Mouse (Mus musculus) neural tube, embryonic 11.5 days (tissue): ENCODE data around the gene Guca2b. TPM values are rescaled to one million over a fixed set of nuclear protein-coding genes. Genes with fewer than 3 reads are reported as not detected.

Experiments used
- ATAC-seq: fragments of 200-750 bp; cut with Nextera tagmentation; 2 replicates; pipeline ENCODE4 v1.8.0; 2017; ENCODE audit warnings: moderate number of reproducible peaks, mild to moderate bottlenecking, moderate TSS enrichment, moderate library complexity; ENCODE audit not compliant: insufficient read depth, low FRiP score, low TSS enrichment
- DNase-seq: peaks from one replicate; pipeline ENCODE4 v3.0.0-alpha.2; 2015; ENCODE audit warnings: low spot score
- H3K27ac ChIP-seq: fragments of 300-500 bp; sonication (generic); 2 replicates; pipeline ENCODE4 v1.5.1; 2014; ENCODE audit warnings: low read depth, mild to moderate bottlenecking, low read length
- H3K27me3 ChIP-seq: fragments of 300-500 bp; sonication (generic); 2 replicates; pipeline ENCODE4 v1.6.1; 2014; ENCODE audit warnings: mild to moderate bottlenecking, low read length, mixed read lengths; ENCODE audit not compliant: control insufficient read depth, insufficient read depth
- H3K36me3 ChIP-seq: fragments of 300-500 bp; sonication (generic); 2 replicates; pipeline ENCODE4 v1.6.1; 2014; ENCODE audit warnings: mild to moderate bottlenecking, low read length, moderate library complexity, mixed read lengths; ENCODE audit not compliant: control insufficient read depth, insufficient read depth
- H3K4me1 ChIP-seq: fragments of 300-500 bp; sonication (generic); 2 replicates; pipeline ENCODE4 v1.6.1; 2014; ENCODE audit warnings: low read length, mixed read lengths; ENCODE audit not compliant: control insufficient read depth, insufficient read depth
- H3K4me2 ChIP-seq: fragments of 300-500 bp; sonication (generic); 2 replicates; pipeline ENCODE4 v1.6.1; 2014; ENCODE audit warnings: low read depth, mild to moderate bottlenecking, moderate library complexity
- H3K4me3 ChIP-seq: fragments of 300-500 bp; sonication (generic); 2 replicates; pipeline ENCODE4 v1.5.1; 2014; ENCODE audit warnings: low read depth, low read length
- H3K9ac ChIP-seq: fragments of 300-500 bp; sonication (generic); 2 replicates; pipeline ENCODE4 v1.6.1; 2014; ENCODE audit warnings: mild to moderate bottlenecking, low read length
- H3K9me3 ChIP-seq: fragments of 300-500 bp; sonication (generic); 2 replicates; pipeline ENCODE4 v1.6.1; 2016; ENCODE audit warnings: low read length; ENCODE audit not compliant: control insufficient read depth
- WGBS: fragments of 180-500 bp; shearing (Covaris S2); extraction: QIAGEN DNeasy Blood & Tissue Kit; methylation state at CpG from one replicate; pipeline ENCODE4 v1.1.7; 2014; 5-methylcytosine and 5-hydroxymethylcytosine counted together
- polyA plus RNA-seq: library from polyadenylated mRNA; unstranded; fragments of >200 nt; fragmentation: Nextera tagmentation; extraction: Ambion mirVana; gene quantifications from 2 replicates; pipeline ENCODE4 v1.2.1, GENCODE M21; 2014

The Guca2b gene
- polyA plus RNA-seq, 1 experiment from 2014 or later, result not detected

GRCm38 (mm10) chr4:119637176-119637845 is 21.4 kb downstream of the Guca2b start, which contains the start of gene Guca2a:
Guca2a (plus strand) TSS chr4:119637704.
- H3K4me2 ChIP-seq, result no peak within 1 kb of the TSS
- H3K27me3 ChIP-seq, result no peaks in the 10 kb centered on the region
- no peaks in the 10 kb centered on the region for H3K9me3 ChIP-seq
- H3K4me3 ChIP-seq, result no peak within 1 kb of the TSS
- 73% methylated on average over 4 of the region's 4 CpGs for WGBS
- H3K4me1 ChIP-seq, result no peaks in the 10 kb centered on the region
- DNase-seq (no peak), ATAC-seq (no peak)
- no peaks in the 10 kb centered on the region for H3K36me3 ChIP-seq
- no peak within 1 kb of the TSS for H3K9ac ChIP-seq
- H3K27ac ChIP-seq, result no peak within 1 kb of the TSS

- no peak overlapping the region for H3K9ac ChIP-seq
- WGBS, result 89% methylated on average over 7 of the region's 7 CpGs
- no peaks in the 10 kb centered on the region for H3K4me1 ChIP-seq
- H3K27ac ChIP-seq, result no peak overlapping the region
- H3K4me2 ChIP-seq, result no peak overlapping the region
- no peaks in the 10 kb centered on the region for H3K36me3 ChIP-seq
- H3K27me3 ChIP-seq, result no peaks in the 10 kb centered on the region
- ATAC-seq (no peak), DNase-seq (no peak)
- no peaks in the 10 kb centered on the region for H3K9me3 ChIP-seq
- H3K4me3 ChIP-seq, result no peak overlapping the region
These were observed 22.0 kb downstream of the Guca2b start for GRCm38 (mm10) chr4:119636731-119637130.

DNA sequence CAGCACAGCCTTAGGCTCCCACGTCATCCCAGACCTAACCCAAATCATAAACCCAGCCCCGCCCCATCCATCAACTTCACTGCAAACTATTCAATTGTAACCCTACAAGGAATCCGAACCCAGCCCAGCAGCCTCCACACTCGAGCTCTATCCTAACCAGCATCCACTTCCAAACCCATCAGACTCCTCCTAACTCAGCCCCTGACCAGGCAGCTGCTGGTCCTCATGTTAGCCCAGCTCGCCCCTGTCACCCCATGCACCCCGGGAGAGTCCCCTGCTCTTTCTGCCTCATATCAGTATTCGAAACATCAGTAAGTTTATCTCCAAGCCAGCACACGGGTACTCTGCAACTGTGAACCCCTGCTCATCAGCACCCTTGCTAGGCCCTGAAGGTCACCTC is 23.1 kb downstream of the Guca2b start:
- Histone ChIP-seq H3K4me3 (no peak overlapping the region), H3K27ac (no peak overlapping the region), H3K27me3 (no peaks in the 10 kb centered on the region), H3K36me3 (no peaks in the 10 kb centered on the region), H3K9me3 (no peaks in the 10 kb centered on the region), H3K4me2 (no peak overlapping the region), H3K4me1 (no peaks in the 10 kb centered on the region), H3K9ac (no peak overlapping the region)
- ATAC-seq (no peak), DNase-seq (no peak)
- 84% methylated on average over 8 of the region's 8 CpGs for WGBS

GRCm38 (mm10) chr4:119634908-119635660 is 23.7 kb downstream of the Guca2b start:
- Histone ChIP-seq H3K9ac (no peak overlapping the region), H3K9me3 (no peaks in the 10 kb centered on the region), H3K36me3 (no peaks in the 10 kb centered on the region), H3K27ac (no peak overlapping the region), H3K4me1 (no peaks in the 10 kb centered on the region), H3K4me2 (no peak overlapping the region), H3K4me3 (no peak overlapping the region), H3K27me3 (no peaks in the 10 kb centered on the region)
- whole genome bisulfite sequencing, result 71% methylated on average over 6 of the region's 6 CpGs
- no peak for DNase-seq
- ATAC-seq, result no peak

- Histone ChIP-seq H3K27me3 (no peaks in the 10 kb centered on the region), H3K36me3 (no peaks in the 10 kb centered on the region), H3K9me3 (no peaks in the 10 kb centered on the region), H3K4me2 (no peak overlapping the region), H3K4me3 (no peak overlapping the region), H3K27ac (no peak overlapping the region), H3K4me1 (no peaks in the 10 kb centered on the region), H3K9ac (no peak overlapping the region)
- ATAC-seq (no peak), DNase-seq (no peak)
- WGBS, result 85% methylated on average over 3 of the region's 3 CpGs
These were observed 24.8 kb downstream of the Guca2b start for GRCm38 (mm10) chr4:119633948-119634347.

DNA sequence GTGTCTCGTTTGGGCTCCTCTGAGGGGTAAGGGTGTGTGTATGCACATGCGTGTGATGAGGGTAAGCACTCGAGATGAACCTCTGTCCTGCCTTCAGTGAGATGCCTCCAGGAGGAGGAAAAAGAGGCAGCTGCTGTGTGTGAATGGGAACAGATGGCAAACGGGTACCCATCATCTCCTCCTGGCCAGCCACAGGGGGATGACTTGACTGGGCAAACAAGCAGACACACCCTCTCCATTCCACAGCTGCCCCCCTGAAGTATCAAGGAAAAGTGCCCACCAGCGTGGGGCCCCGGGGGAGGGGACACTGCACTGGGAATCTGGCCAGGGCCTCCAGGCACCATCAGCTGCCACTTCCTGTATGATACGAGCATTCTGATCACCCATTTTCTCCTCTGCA is 25.4 kb downstream of the Guca2b start:
- no peaks in the 10 kb centered on the region for H3K36me3 ChIP-seq
- H3K4me1 ChIP-seq, result no peaks in the 10 kb centered on the region
- no peak overlapping the region for H3K4me3 ChIP-seq
- H3K9ac ChIP-seq, result no peak overlapping the region
- DNase-seq (no peak), ATAC-seq (peak; percentile 29; the same call in 1 of the 2 replicates)
- no peak overlapping the region for H3K4me2 ChIP-seq
- no peaks in the 10 kb centered on the region for H3K9me3 ChIP-seq
- no peak overlapping the region for H3K27ac ChIP-seq
- WGBS, result 67% methylated on average over 7 of the region's 7 CpGs
- H3K27me3 ChIP-seq, result no peaks in the 10 kb centered on the region

DNA sequence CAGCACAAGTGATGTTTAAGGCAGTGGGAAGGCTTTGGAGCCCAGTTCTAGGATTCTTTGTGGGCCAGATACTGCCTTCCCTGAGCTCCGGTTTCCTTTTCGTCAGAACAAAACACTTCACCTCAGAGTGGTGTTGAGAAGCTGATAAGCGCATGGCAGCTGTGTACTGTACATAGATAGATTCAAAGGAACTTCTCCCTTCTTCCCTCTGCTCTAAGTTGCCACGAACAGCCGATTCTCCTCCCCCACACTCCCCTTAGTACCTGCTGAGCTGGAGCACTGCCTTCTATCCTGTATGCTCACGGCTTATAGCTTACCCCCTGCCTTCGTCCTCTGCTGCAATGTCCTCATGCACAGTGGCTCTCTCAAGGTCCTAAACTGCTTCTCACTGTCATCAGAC is 26.0 kb downstream of the Guca2b start:
- no peak overlapping the region for H3K4me3 ChIP-seq
- H3K9ac ChIP-seq, result no peak overlapping the region
- H3K27ac ChIP-seq, result no peak overlapping the region
- no peaks in the 10 kb centered on the region for H3K9me3 ChIP-seq
- no peaks in the 10 kb centered on the region for H3K4me1 ChIP-seq
- no peaks in the 10 kb centered on the region for H3K36me3 ChIP-seq
- no peaks in the 10 kb centered on the region for H3K27me3 ChIP-seq
- DNase-seq (no peak), ATAC-seq (no peak)
- 60% methylated on average over 7 of the region's 7 CpGs for WGBS
- no peak overlapping the region for H3K4me2 ChIP-seq

DNA sequence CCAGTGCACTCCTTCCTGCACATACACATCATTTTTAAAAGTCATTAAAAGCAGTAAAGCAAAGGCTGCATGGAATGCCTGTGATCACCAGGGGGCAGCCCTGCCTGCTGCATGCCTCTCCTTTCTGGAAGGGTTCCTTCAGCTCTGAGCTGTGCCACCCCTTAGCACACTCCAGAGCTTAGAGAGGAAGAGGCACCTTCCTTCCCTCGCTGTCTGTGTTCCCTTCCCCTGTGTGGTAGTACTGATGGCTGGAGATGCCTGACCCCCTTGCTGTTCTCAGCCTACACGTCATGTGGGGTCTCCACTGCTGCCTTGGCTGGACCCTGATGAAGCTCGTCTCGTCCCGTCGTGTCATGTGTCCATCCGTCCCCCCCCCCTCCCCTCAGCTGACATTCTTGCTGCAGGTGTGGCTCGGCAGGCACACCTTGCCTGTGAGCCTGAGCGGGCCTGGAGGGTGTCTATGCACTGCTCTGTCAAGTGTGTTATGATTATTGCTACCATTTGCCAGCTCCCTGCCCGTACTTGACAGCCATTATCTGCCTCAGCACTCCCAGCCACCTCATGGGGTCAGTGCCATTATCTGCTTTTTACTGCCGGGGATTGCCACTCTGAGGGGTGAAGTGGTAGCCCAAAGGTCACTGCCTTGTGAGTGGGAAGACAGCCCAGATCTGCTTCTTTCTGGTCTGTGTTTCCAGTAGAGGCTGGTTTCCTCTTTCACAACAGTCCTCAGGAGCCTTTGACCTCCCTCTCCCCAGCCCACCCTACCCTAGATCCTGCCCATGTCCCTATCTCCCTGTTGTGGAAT is 27.4 kb downstream of the Guca2b start:
- ATAC-seq, result no peak
- DNase-seq, result peak; percentile 38

More for the DNA sequence above, 27.4 kb downstream of the Guca2b start:
- 60% methylated on average over 11 of the region's 11 CpGs for WGBS
- H3K4me2 ChIP-seq, result no peak overlapping the region
- H3K9ac ChIP-seq, result no peak overlapping the region
- H3K27ac ChIP-seq, result no peak overlapping the region
- no peaks in the 10 kb centered on the region for H3K9me3 ChIP-seq
- no peaks in the 10 kb centered on the region for H3K4me1 ChIP-seq
- H3K36me3 ChIP-seq, result no peaks in the 10 kb centered on the region
- no peak overlapping the region for H3K4me3 ChIP-seq
- no peaks in the 10 kb centered on the region for H3K27me3 ChIP-seq
